Mouse (Mus musculus): ENCODE results near the gene Scaf1.

DNA sequence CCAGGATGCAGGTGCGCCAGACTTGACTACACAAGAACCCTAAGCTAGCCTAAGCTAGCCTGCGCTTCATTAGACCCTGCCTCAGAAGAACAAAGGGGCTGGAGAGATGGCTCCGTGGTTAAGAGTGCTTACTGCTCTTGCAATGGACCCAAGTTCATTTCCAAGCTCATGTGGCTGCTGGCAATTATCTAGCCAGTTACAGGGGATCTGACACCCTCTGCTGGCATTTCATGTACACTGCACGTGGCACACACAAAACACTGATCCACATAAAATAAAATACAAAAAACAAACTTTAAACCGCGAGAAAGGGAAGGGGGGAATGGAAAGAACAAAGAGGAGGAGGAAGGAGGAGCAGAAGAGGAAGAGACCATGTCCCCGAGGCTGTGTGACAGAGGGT, 58.0 kb downstream of the Scaf1 start:
- TF ChIP-seq MAX (IDR thresholded peaks at IDR 0.05; ENCODE audit: low read length) (peak; percentile 96), BHLHE40 (IDR thresholded peaks at IDR 0.05; ENCODE audit: borderline replicate concordance, low read depth, low read length) (no peak), CTCF (IDR thresholded peaks at IDR 0.05 in 2 of 3, conservative IDR thresholded peaks at IDR 0.05 in 1 of 3; ENCODE audit: control insufficient read depth in 1 of 3, insufficient read depth in 1 of 3, low read depth in 2 of 3, low read length in 3 of 3, poor library complexity in 1 of 3, severe bottlenecking in 1 of 3) (peak; percentile 75 to 90 (median 81)), CHD1 (IDR thresholded peaks at IDR 0.05; ENCODE audit: low read depth, low read length) (no peak), USF1 (IDR thresholded peaks at IDR 0.05; ENCODE audit: low read depth, low read length) (peak; percentile 58)

Data from MEL (cell line).